8 mouse cellular contexts compared by ENCODE assay signal in genomic region chr10:43221659-43222058, GRCm38 (mm10). TPM values are rescaled to one million over a fixed set of nuclear protein-coding genes. Genes with fewer than 3 reads are reported as not detected.
A peak's percentile ranks its signal among the peaks of the same experiment; 100 is the strongest.
DNase-seq lines count a peak whose midpoint lies in the region; ATAC-seq and TF ChIP-seq lines count a peak whose summit lies in the region.

No protein-coding gene starts in this region.

- no peaks in the 10 kb centered on the region for H3K9me3 ChIP-seq in heart, embryonic 12.5 days (replicated peaks)
- no peaks in the 10 kb centered on the region for H3K9me3 ChIP-seq in G1E (replicated peaks)
- no peaks in the 10 kb centered on the region for H3K9me3 ChIP-seq in embryonic facial prominence, embryonic 14.5 days (ENCODE audit: control insufficient read depth, low read length)
- H3K9me3 ChIP-seq in hindbrain, embryonic 14.5 days (ENCODE audit: control insufficient read depth, low read length) = no peaks in the 10 kb centered on the region
- H3K9me3 ChIP-seq in liver, embryonic 15.5 days (replicated peaks) = no peaks in the 10 kb centered on the region

- peak overlapping the region; percentile 65 for H3K4me3 ChIP-seq in heart, embryonic 12.5 days
- peak overlapping the region; percentile 82 for H3K4me3 ChIP-seq in G1E (ENCODE audit: low read depth, low read length)
- H3K4me3 ChIP-seq in embryonic facial prominence, embryonic 14.5 days (ENCODE audit: low read depth, low read length) = peak overlapping the region; percentile 94
- H3K4me3 ChIP-seq in hindbrain, embryonic 14.5 days (replicated peaks; ENCODE audit: low read length) = peak overlapping the region; percentile 81
- H3K4me3 ChIP-seq in liver, embryonic 15.5 days (replicated peaks) = peak overlapping the region; percentile 94

- H3K4me2 ChIP-seq in heart, embryonic 12.5 days = peak overlapping the region; percentile 78
- H3K4me2 ChIP-seq in embryonic facial prominence, embryonic 14.5 days (ENCODE audit: low read depth, low read length) = peak overlapping the region; percentile 72
- peak overlapping the region; percentile 86 for H3K4me2 ChIP-seq in hindbrain, embryonic 14.5 days (replicated peaks)
- H3K4me2 ChIP-seq in liver, embryonic 15.5 days = peak overlapping the region; percentile 88

- H3K27ac ChIP-seq in heart, embryonic 12.5 days (ENCODE audit: poor library complexity, severe bottlenecking) = peak overlapping the region; percentile 91
- H3K27ac ChIP-seq in embryonic facial prominence, embryonic 14.5 days (replicated peaks; ENCODE audit: low read depth, low read length) = peak overlapping the region; percentile 86
- H3K27ac ChIP-seq in hindbrain, embryonic 14.5 days = peak overlapping the region; percentile 58
- peak overlapping the region; percentile 85 for H3K27ac ChIP-seq in liver, embryonic 15.5 days (replicated peaks)

- no peaks in the 10 kb centered on the region for H3K36me3 ChIP-seq in heart, embryonic 12.5 days
- H3K36me3 ChIP-seq in G1E (replicated peaks) = peaks cover 3% of the 10 kb centered on the region
- no peaks in the 10 kb centered on the region for H3K36me3 ChIP-seq in embryonic facial prominence, embryonic 14.5 days (ENCODE audit: control insufficient read depth, insufficient read depth, low read length)
- H3K36me3 ChIP-seq in hindbrain, embryonic 14.5 days (replicated peaks; ENCODE audit: control insufficient read depth, insufficient read depth) = no peaks in the 10 kb centered on the region
- H3K36me3 ChIP-seq in liver, embryonic 15.5 days (replicated peaks) = no peaks in the 10 kb centered on the region

- no peaks in the 10 kb centered on the region for H3K27me3 ChIP-seq in heart, embryonic 12.5 days (replicated peaks)
- H3K27me3 ChIP-seq in G1E (ENCODE audit: insufficient read depth, low read length) = no peaks in the 10 kb centered on the region
- H3K27me3 ChIP-seq in embryonic facial prominence, embryonic 14.5 days (replicated peaks; ENCODE audit: control insufficient read depth, insufficient read depth, low read length) = no peaks in the 10 kb centered on the region
- no peaks in the 10 kb centered on the region for H3K27me3 ChIP-seq in hindbrain, embryonic 14.5 days (ENCODE audit: control insufficient read depth, insufficient read depth, low read length)
- H3K27me3 ChIP-seq in liver, embryonic 15.5 days = no peaks in the 10 kb centered on the region

- DNase-seq in heart, adult 9 months (ENCODE audit: low spot score in 2 of 2) = no peak
- DNase-seq in G1E (ENCODE audit: low spot score) = peak; percentile 1
- no peak for DNase-seq in embryonic facial prominence, embryonic 14.5 days (ENCODE audit: low spot score)
- no peak for DNase-seq in hindbrain, embryonic 14.5 days (ENCODE audit: low spot score)
- DNase-seq in right cerebral cortex, postnatal 4 days = peak; percentile 23
- DNase-seq in ovary, postnatal 14 days (ENCODE audit: low spot score) = no peak

- under 1% methylated on average over 25 of the region's 25 CpGs for WGBS in heart, embryonic 12.5 days
- 0% methylated on average over 25 of the region's 25 CpGs for WGBS in embryonic facial prominence, embryonic 14.5 days
- under 1% methylated on average over 25 of the region's 25 CpGs for WGBS in hindbrain, embryonic 14.5 days
- WGBS in liver, embryonic 15.5 days (ENCODE audit: insufficient replicate concordance) = under 1% methylated on average over 25 of the region's 25 CpGs

- H3K4me1 ChIP-seq in heart, embryonic 12.5 days (replicated peaks) = peaks cover 8% of the 10 kb centered on the region
- no peaks in the 10 kb centered on the region; the same call in 1 of the 2 replicates for H3K4me1 ChIP-seq in G1E (ENCODE audit: insufficient read depth, low read depth, low read length)
- peaks cover 4% of the 10 kb centered on the region; the same call in 1 of the 2 replicates for H3K4me1 ChIP-seq in embryonic facial prominence, embryonic 14.5 days (ENCODE audit: control insufficient read depth, insufficient read depth, low read length)
- peaks cover 16% of the 10 kb centered on the region for H3K4me1 ChIP-seq in hindbrain, embryonic 14.5 days (replicated peaks; ENCODE audit: control insufficient read depth, insufficient read depth, low read length)
- peaks cover 33% of the 10 kb centered on the region for H3K4me1 ChIP-seq in liver, embryonic 15.5 days (replicated peaks)

- TF ChIP-seq CTCF in G1E (IDR thresholded peaks at IDR 0.05; ENCODE audit: low read depth, low read length) = no peak

- peak; percentile 20; the same call in 1 of the 2 replicates for ATAC-seq in heart, embryonic 12.5 days (ENCODE audit: insufficient number of reproducible peaks, low FRiP score)
- ATAC-seq in G1E (ENCODE audit: extremely low read depth, insufficient number of reproducible peaks, low FRiP score, poor library complexity, severe bottlenecking) = no peak
- peak; percentile 20; the same call in 1 of the 2 replicates for ATAC-seq in embryonic facial prominence, embryonic 14.5 days (ENCODE audit: low read depth)
- ATAC-seq in hindbrain, embryonic 14.5 days (ENCODE audit: low FRiP score) = peak; percentile 54
- ATAC-seq in liver, embryonic 15.5 days (ENCODE audit: insufficient read depth) = peak; percentile 41

- peak overlapping the region; percentile 75 for H3K9ac ChIP-seq in heart, embryonic 12.5 days
- H3K9ac ChIP-seq in embryonic facial prominence, embryonic 14.5 days (ENCODE audit: low read depth, low read length) = peak overlapping the region; percentile 87
- peak overlapping the region; percentile 65 for H3K9ac ChIP-seq in hindbrain, embryonic 14.5 days
- peak overlapping the region; percentile 92 for H3K9ac ChIP-seq in liver, embryonic 15.5 days

RNA-seq across cellular contexts. Expression of gene Pdss2, which starts 0.4 kb away (rescaled TPM):
- 12.2 and 12.3 TPM in 2 replicates for polyA plus RNA-seq in heart, embryonic 12.5 days (2016; fragmentation: Nextera tagmentation; extraction: Ambion mirVana)
- 4.8 and 5.9 TPM in 2 replicates for total RNA-seq in G1E (2014; fragmentation: Nextera tagmentation)
- 10.8 and 11.4 TPM in 2 replicates for total RNA-seq in G1E (2017)
- polyA plus RNA-seq in G1E (2012) = 2.8 and 3.8 TPM in 2 replicates
- 8.6 and 9.5 TPM in 2 replicates for polyA plus RNA-seq in embryonic facial prominence, embryonic 14.5 days (2014; fragmentation: Nextera tagmentation; extraction: Ambion mirVana)
- polyA plus RNA-seq in hindbrain, embryonic 14.5 days (2014; fragmentation: Nextera tagmentation; extraction: Ambion mirVana) = 15.0 and 16.9 TPM in 2 replicates
- polyA plus RNA-seq in liver, embryonic 15.5 days (2015; fragmentation: Nextera tagmentation; extraction: Ambion mirVana) = 6.7 and 7.6 TPM in 2 replicates

RNA-seq across cellular contexts. Expression of gene 9030612E09Rik, which starts 47.2 kb away (rescaled TPM):
- 0.23 and 0.45 TPM in 2 replicates for polyA plus RNA-seq in heart, embryonic 12.5 days (2016; fragmentation: Nextera tagmentation; extraction: Ambion mirVana)
- total RNA-seq in G1E (2014; fragmentation: Nextera tagmentation) (not detected in 2 replicates), G1E (2017) (not detected in 2 replicates)
- not detected in 2 replicates for polyA plus RNA-seq in G1E (2012)
- polyA plus RNA-seq in embryonic facial prominence, embryonic 14.5 days (2014; fragmentation: Nextera tagmentation; extraction: Ambion mirVana) = 0.93 and 1.5 TPM in 2 replicates
- polyA plus RNA-seq in hindbrain, embryonic 14.5 days (2014; fragmentation: Nextera tagmentation; extraction: Ambion mirVana) = 1.6 and 2.3 TPM in 2 replicates
- polyA plus RNA-seq in liver, embryonic 15.5 days (2015; fragmentation: Nextera tagmentation; extraction: Ambion mirVana) = not detected in 2 replicates

RNA-seq across cellular contexts. Expression of gene Sobp, which starts 47.3 kb away (rescaled TPM):
- polyA plus RNA-seq in heart, embryonic 12.5 days (2016; fragmentation: Nextera tagmentation; extraction: Ambion mirVana) = 2.8 and 3.1 TPM in 2 replicates
- not detected in 2 replicates for total RNA-seq in G1E (2014; fragmentation: Nextera tagmentation)
- total RNA-seq in G1E (2017) = under 0.01 TPM in 1 of 2 replicates, not detected in the other
- polyA plus RNA-seq in G1E (2012) = not detected in 2 replicates
- polyA plus RNA-seq in embryonic facial prominence, embryonic 14.5 days (2014; fragmentation: Nextera tagmentation; extraction: Ambion mirVana) = 4.5 and 4.7 TPM in 2 replicates
- 16.0 and 16.8 TPM in 2 replicates for polyA plus RNA-seq in hindbrain, embryonic 14.5 days (2014; fragmentation: Nextera tagmentation; extraction: Ambion mirVana)
- 0.03 and 0.09 TPM in 2 replicates for polyA plus RNA-seq in liver, embryonic 15.5 days (2015; fragmentation: Nextera tagmentation; extraction: Ambion mirVana)

Comparison
In these comparisons a context has a peak if more than half of its experiments do, and no peak if none do; other contexts are left out.
1. DNase-seq: peak in G1E (single experiment) and right cerebral cortex, postnatal 4 days (single experiment); none in heart, adult 9 months (0 of 2), embryonic facial prominence, embryonic 14.5 days (single experiment), hindbrain, embryonic 14.5 days (single experiment) and ovary, postnatal 14 days (single experiment).
2. Peak in every context shown above with its lines, with median percentiles within 50 percentile points of each other: H3K27ac ChIP-seq, H3K4me2 ChIP-seq, H3K4me3 ChIP-seq and H3K9ac ChIP-seq.